Mouse (Mus musculus) MEL (cell line): Measurements from ENCODE around the gene Acaca. TPM values are rescaled to one million over a fixed set of nuclear protein-coding genes. Genes with fewer than 3 reads are reported as not detected.

ENCODE experiments used
- DNase-seq: peaks from one replicate; pipeline ENCODE4 v3.0.0; 2011; ENCODE audit warnings: low read depth, low spot score
- H3K27ac ChIP-seq: 2 replicates; pipeline ENCODE4 v1.5.1; 2012; ENCODE audit warnings: low read depth, mild to moderate bottlenecking, control low read depth, low read length, moderate library complexity; ENCODE audit not compliant: control insufficient read depth
- H3K27me3 ChIP-seq, 2 experiments: fragments of 150-350 bp in 1 of 2; sonication (generic) in 1 of 2; 2 replicates each; pipeline ENCODE4 v1.6.1; 2012; ENCODE audit warnings: low read length in 2 of 2, mild to moderate bottlenecking in 2 of 2, improper control_type of control experiment in 1 of 2, moderate library complexity in 1 of 2; ENCODE audit not compliant: insufficient read depth in 2 of 2, control insufficient read depth in 1 of 2
- H3K36me3 ChIP-seq, 2 experiments: 2 replicates each; pipeline ENCODE4 v1.6.1; 2012 to 2014; ENCODE audit warnings: low read length in 2 of 2, improper control_type of control experiment in 1 of 2, inconsistent platforms in 1 of 2, mild to moderate bottlenecking in 1 of 2; ENCODE audit not compliant: insufficient read depth in 2 of 2, control insufficient read depth in 1 of 2
- H3K4me1 ChIP-seq, 2 experiments: fragments of 150-350 bp in 1 of 2; sonication (generic) in 1 of 2; 2 replicates each; pipeline ENCODE4 v1.6.1; 2012; ENCODE audit warnings: low read length in 2 of 2, improper control_type of control experiment in 1 of 2, mild to moderate bottlenecking in 1 of 2; ENCODE audit not compliant: insufficient read depth in 2 of 2, control insufficient read depth in 1 of 2
- H3K4me3 ChIP-seq, 2 experiments: fragments of 150-350 bp in 1 of 2; sonication (generic) in 1 of 2; 2 replicates each; pipeline ENCODE4 v1.5.1; 2012; ENCODE audit warnings: low read depth in 2 of 2, low read length in 2 of 2, mild to moderate bottlenecking in 2 of 2, moderate library complexity in 2 of 2, control low read depth in 1 of 2, improper control_type of control experiment in 1 of 2; ENCODE audit not compliant: control insufficient read depth in 1 of 2, insufficient read depth in 1 of 2
- H3K79me2 ChIP-seq: 2 replicates; pipeline ENCODE4 v1.6.1; 2012; ENCODE audit warnings: mild to moderate bottlenecking, low read length, moderate library complexity; ENCODE audit not compliant: control insufficient read depth, poor library complexity, insufficient read depth
- H3K9ac ChIP-seq: 2 replicates; pipeline ENCODE4 v1.6.1; 2012; ENCODE audit warnings: low read depth, mild to moderate bottlenecking, control low read depth, low read length, moderate library complexity; ENCODE audit not compliant: control insufficient read depth, poor library complexity, severe bottlenecking
- H3K9me3 ChIP-seq: fragments of 150-350 bp; sonication (generic); replicated peaks from 2 replicates; pipeline ENCODE4 v1.6.1; 2012; ENCODE audit warnings: mild to moderate bottlenecking, low read length, improper control_type of control experiment, moderate library complexity; ENCODE audit not compliant: insufficient read depth
- CTCF ChIP-seq, 3 experiments: IDR thresholded peaks in 2 of 3; conservative IDR thresholded peaks in 1 of 3; 2 replicates each; pipeline ENCODE4 v1.5.1; 2011 to 2012; ENCODE audit warnings: low read length in 3 of 3, low read depth in 2 of 3, mild to moderate bottlenecking in 2 of 3, improper control_type of control experiment in 1 of 3, inconsistent platforms in 1 of 3, mixed read lengths in 1 of 3, moderate library complexity in 1 of 3; ENCODE audit not compliant: control insufficient read depth in 1 of 3, insufficient read depth in 1 of 3, poor library complexity in 1 of 3, severe bottlenecking in 1 of 3
- ELF1 ChIP-seq: IDR thresholded peaks from 2 replicates; pipeline ENCODE4 v1.6.1; 2014; ENCODE audit warnings: low read depth, mild to moderate bottlenecking, inconsistent platforms, low read length, improper control_type of control experiment, moderate library complexity
- ETS1 ChIP-seq: IDR thresholded peaks from 2 replicates; pipeline ENCODE4 v1.6.1; 2012; ENCODE audit warnings: low read depth, mild to moderate bottlenecking, inconsistent platforms, low read length, improper control_type of control experiment, moderate library complexity
- GATA1 ChIP-seq: IDR thresholded peaks from 2 replicates; pipeline ENCODE4 v1.6.1; 2011; ENCODE audit warnings: low read depth, low read length, improper control_type of control experiment
- HCFC1 ChIP-seq: IDR thresholded peaks from 2 replicates; pipeline ENCODE4 v1.6.1; 2012; ENCODE audit warnings: low read depth, mild to moderate bottlenecking, inconsistent platforms, low read length, improper control_type of control experiment, moderate library complexity
- KAT2A ChIP-seq: conservative IDR thresholded peaks from 2 replicates; pipeline ENCODE4 v1.6.1; 2012; ENCODE audit warnings: low read depth, low read length, improper control_type of control experiment, inconsistent platforms
- MXI1 ChIP-seq: IDR thresholded peaks from 2 replicates; pipeline ENCODE4 v1.6.1; 2011; ENCODE audit warnings: mild to moderate bottlenecking, low read depth, low read length, improper control_type of control experiment
- NRF1 ChIP-seq: IDR thresholded peaks from 2 replicates; pipeline ENCODE4 v1.6.1; 2014; ENCODE audit warnings: low read depth, mild to moderate bottlenecking, inconsistent platforms, low read length, improper control_type of control experiment, moderate library complexity; ENCODE audit not compliant: poor library complexity, insufficient read depth, severe bottlenecking
- POLR2AphosphoS5 ChIP-seq: IDR thresholded peaks from 2 replicates; pipeline ENCODE4 v1.6.1; 2012; ENCODE audit warnings: low read depth, borderline replicate concordance, mild to moderate bottlenecking, inconsistent platforms, low read length, moderate library complexity, mixed read lengths
- RAD21 ChIP-seq: IDR thresholded peaks from 2 replicates; pipeline ENCODE4 v1.6.1; 2011; ENCODE audit warnings: mild to moderate bottlenecking, low read depth, low read length, improper control_type of control experiment
- SIN3A ChIP-seq: IDR thresholded peaks from 2 replicates; pipeline ENCODE4 v1.6.1; 2012; ENCODE audit warnings: low read length, improper control_type of control experiment, inconsistent platforms
- SMC3 ChIP-seq: IDR thresholded peaks from 2 replicates; pipeline ENCODE4 v1.6.1; 2011; ENCODE audit warnings: low read depth, low read length, improper control_type of control experiment
- TCF12 ChIP-seq: IDR thresholded peaks from 2 replicates; pipeline ENCODE4 v1.6.1; 2014; ENCODE audit warnings: low read depth, mild to moderate bottlenecking, inconsistent platforms, low read length, improper control_type of control experiment, moderate library complexity
- ZC3H11A ChIP-seq: IDR thresholded peaks from 2 replicates; pipeline ENCODE4 v1.6.1; 2012; ENCODE audit warnings: low read depth, mild to moderate bottlenecking, inconsistent platforms, low read length, improper control_type of control experiment
- ZNF384 ChIP-seq: IDR thresholded peaks from 2 replicates; pipeline ENCODE4 v1.6.1; 2012; ENCODE audit warnings: low read depth, mild to moderate bottlenecking, inconsistent platforms, low read length, improper control_type of control experiment
- polyA plus RNA-seq, 2 experiments: library from polyadenylated mRNA; stranded (reverse) in 1 of 2; unstranded in 1 of 2; fragments of >175 nt in 1 of 2; fragments of >200 nt in 1 of 2; gene quantifications; 2 replicates each; pipeline versions ENCODE4 v1.2.1 to v1.2.4; 2012; ENCODE audit warnings: low replicate concordance in 2 of 2, low read depth in 1 of 2; ENCODE audit not compliant: insufficient read length in 2 of 2, insufficient read depth in 1 of 2, missing spikeins in 1 of 2
- total RNA-seq: library from RNA; depleted of rRNA; stranded (reverse); fragments of 300-350 nt; gene quantifications from 2 replicates; pipeline ENCODE4 v1.2.3, GENCODE M21; 2012

The Acaca gene
- total and polyA plus RNA-seq, 3 experiments: 32.0 to 52.0 (median 33.9) TPM

GRCm38 (mm10) chr11:84146081-84146480 lies 16.6 kb downstream of the Acaca start:
- peaks cover 0 to 1% of the 10 kb centered on the region in 2 experiments; a peak in 1 of 4 replicates for H3K36me3 ChIP-seq
- no peaks in the 10 kb centered on the region for H3K9me3 ChIP-seq
- TF ChIP-seq KAT2A: no peak
- no peak for TF ChIP-seq HCFC1
- TF ChIP-seq POLR2AphosphoS5: no peak
- TF ChIP-seq SIN3A: no peak
- no peak for TF ChIP-seq NRF1
- no peak for TF ChIP-seq ETS1
- no peak for DNase-seq
- H3K27ac ChIP-seq: no peak overlapping the region
- no peaks in the 10 kb centered on the region for H3K79me2 ChIP-seq
- H3K4me1 ChIP-seq: no peaks in the 10 kb centered on the region
- no peak overlapping the region for H3K4me3 ChIP-seq
- peaks cover 4 to 8% of the 10 kb centered on the region in 2 experiments; a peak in 2 of 4 replicates for H3K27me3 ChIP-seq
- no peak overlapping the region for H3K9ac ChIP-seq

- H3K27ac ChIP-seq: no peak overlapping the region
- H3K79me2 ChIP-seq: no peaks in the 10 kb centered on the region
- peaks cover 0 to 2% of the 10 kb centered on the region in 2 experiments; a peak in 1 of 4 replicates for H3K36me3 ChIP-seq
- no peak overlapping the region for H3K4me3 ChIP-seq
- TF ChIP-seq RAD21 (peak; percentile 62), ELF1 (no peak), GATA1 (no peak), SMC3 (peak; percentile 60), ZNF384 (peak; percentile 66; the same call in 1 of the 2 replicates), CTCF (IDR thresholded peaks at IDR 0.05 in 2 of 3, conservative IDR thresholded peaks at IDR 0.05 in 1 of 3; ENCODE audit: control insufficient read depth in 1 of 3, insufficient read depth in 1 of 3, low read depth in 2 of 3, low read length in 3 of 3, poor library complexity in 1 of 3, severe bottlenecking in 1 of 3) (peak; percentile 69 to 80 (median 73)), MXI1 (no peak), ZC3H11A (0 out of 2 replicates have a peak, but pooled peaks have one; percentile 43), TCF12 (0 out of 2 replicates have a peak, but pooled peaks have one; percentile 6)
- no peaks in the 10 kb centered on the region for H3K9me3 ChIP-seq
- H3K9ac ChIP-seq: no peak overlapping the region
- H3K4me1 ChIP-seq: no peaks in the 10 kb centered on the region
- DNase-seq: peak; percentile 86
- peaks cover 3 to 4% of the 10 kb centered on the region in 2 experiments; a peak in 1 of 4 replicates for H3K27me3 ChIP-seq
Observed at GRCm38 (mm10) chr11:84150884-84151283, 21.4 kb downstream of the Acaca start.
